Mouse (Mus musculus): ENCODE results near the gene Cxcr5. TPM values are rescaled to one million over a fixed set of nuclear protein-coding genes. Genes with fewer than 3 reads are reported as not detected.
A peak's percentile ranks its signal among the peaks of the same experiment; 100 is the strongest.

Gene Cxcr5
- polyA plus RNA-seq (2011; ENCODE audit: insufficient read length, low read depth, missing spikeins) = not detected in 2 replicates

- H3K27ac ChIP-seq (ENCODE audit: insufficient read depth, low read length) = no peak within 1 kb of the TSS
- no peak within 1 kb of the TSS for H3K4me3 ChIP-seq (ENCODE audit: insufficient read depth, low read length)
- H3K4me1 ChIP-seq (ENCODE audit: control insufficient read depth, insufficient read depth, low read length) = no peaks in the 10 kb centered on the region
- TF ChIP-seq CTCF (IDR thresholded peaks at IDR 0.05; ENCODE audit: borderline replicate concordance, insufficient read depth, low read length) (no peak), POLR2A (IDR thresholded peaks at IDR 0.05; ENCODE audit: low read depth, low read length) (no peak)
Observed at GRCm38 (mm10) chr9:44561597-44561996, at the start of gene Cxcr5. Gene Cxcr5, minus strand, starts transcription at chr9:44561877.

DNA sequence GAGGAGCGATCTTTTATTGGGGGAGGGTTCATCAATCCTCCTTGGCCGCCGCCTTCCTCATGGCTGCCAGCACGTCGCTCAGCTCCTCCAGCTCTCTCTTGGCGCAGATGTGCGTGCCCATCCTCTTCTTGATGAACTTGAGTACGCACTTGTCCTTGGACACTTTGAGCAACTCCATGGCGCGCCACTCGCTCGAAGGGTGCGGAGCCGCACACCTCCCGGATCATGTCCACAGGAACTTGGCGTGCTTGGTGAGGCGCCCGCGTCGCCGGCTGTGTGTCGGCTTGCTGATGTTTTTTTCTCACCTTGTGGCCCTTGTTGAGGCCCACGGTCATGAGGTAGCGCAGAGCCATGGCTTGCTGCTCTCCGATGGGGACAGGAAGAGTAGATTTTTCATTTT, 48.7 kb upstream of the Cxcr5 start:
- TF ChIP-seq CTCF (IDR thresholded peaks at IDR 0.05; ENCODE audit: borderline replicate concordance, insufficient read depth, low read length) = no peak
- TF ChIP-seq POLR2A (IDR thresholded peaks at IDR 0.05; ENCODE audit: low read depth, low read length) = no peak
- no peaks in the 10 kb centered on the region for H3K4me1 ChIP-seq (ENCODE audit: control insufficient read depth, insufficient read depth, low read length)
- no peak overlapping the region for H3K27ac ChIP-seq (ENCODE audit: insufficient read depth, low read length)
- no peak overlapping the region for H3K4me3 ChIP-seq (ENCODE audit: insufficient read depth, low read length)

GRCm38 (mm10) chr9:44607306-44607705, 45.6 kb upstream of the Cxcr5 start:
- TF ChIP-seq CTCF (IDR thresholded peaks at IDR 0.05; ENCODE audit: borderline replicate concordance, insufficient read depth, low read length) = no peak
- TF ChIP-seq POLR2A (IDR thresholded peaks at IDR 0.05; ENCODE audit: low read depth, low read length) = no peak
- Histone ChIP-seq H3K27ac (ENCODE audit: insufficient read depth, low read length) (no peak overlapping the region), H3K4me3 (ENCODE audit: insufficient read depth, low read length) (no peak overlapping the region), H3K4me1 (ENCODE audit: control insufficient read depth, insufficient read depth, low read length) (no peaks in the 10 kb centered on the region)

GRCm38 (mm10) chr9:44606646-44607045, 45.0 kb upstream of the Cxcr5 start:
- TF ChIP-seq CTCF (IDR thresholded peaks at IDR 0.05; ENCODE audit: borderline replicate concordance, insufficient read depth, low read length) = no peak
- TF ChIP-seq POLR2A (IDR thresholded peaks at IDR 0.05; ENCODE audit: low read depth, low read length) = no peak
- H3K4me3 ChIP-seq (ENCODE audit: insufficient read depth, low read length) = no peak overlapping the region

GRCm38 (mm10) chr9:44605616-44606165, 44.0 kb upstream of the Cxcr5 start:
- Histone ChIP-seq H3K4me1 (ENCODE audit: control insufficient read depth, insufficient read depth, low read length) (no peaks in the 10 kb centered on the region), H3K27ac (ENCODE audit: insufficient read depth, low read length) (peak overlapping the region; percentile 95), H3K4me3 (ENCODE audit: insufficient read depth, low read length) (peak overlapping the region; percentile 100)
- TF ChIP-seq CTCF (IDR thresholded peaks at IDR 0.05; ENCODE audit: borderline replicate concordance, insufficient read depth, low read length) (no peak), POLR2A (IDR thresholded peaks at IDR 0.05; ENCODE audit: low read depth, low read length) (0 out of 2 replicates have a peak, but pooled peaks have one; percentile 16)

More at GRCm38 (mm10) chr9:44606646-44607045, 45.0 kb upstream of the Cxcr5 start:
- H3K27ac ChIP-seq (ENCODE audit: insufficient read depth, low read length) = no peak overlapping the region
- H3K4me1 ChIP-seq (ENCODE audit: control insufficient read depth, insufficient read depth, low read length) = no peaks in the 10 kb centered on the region

DNA sequence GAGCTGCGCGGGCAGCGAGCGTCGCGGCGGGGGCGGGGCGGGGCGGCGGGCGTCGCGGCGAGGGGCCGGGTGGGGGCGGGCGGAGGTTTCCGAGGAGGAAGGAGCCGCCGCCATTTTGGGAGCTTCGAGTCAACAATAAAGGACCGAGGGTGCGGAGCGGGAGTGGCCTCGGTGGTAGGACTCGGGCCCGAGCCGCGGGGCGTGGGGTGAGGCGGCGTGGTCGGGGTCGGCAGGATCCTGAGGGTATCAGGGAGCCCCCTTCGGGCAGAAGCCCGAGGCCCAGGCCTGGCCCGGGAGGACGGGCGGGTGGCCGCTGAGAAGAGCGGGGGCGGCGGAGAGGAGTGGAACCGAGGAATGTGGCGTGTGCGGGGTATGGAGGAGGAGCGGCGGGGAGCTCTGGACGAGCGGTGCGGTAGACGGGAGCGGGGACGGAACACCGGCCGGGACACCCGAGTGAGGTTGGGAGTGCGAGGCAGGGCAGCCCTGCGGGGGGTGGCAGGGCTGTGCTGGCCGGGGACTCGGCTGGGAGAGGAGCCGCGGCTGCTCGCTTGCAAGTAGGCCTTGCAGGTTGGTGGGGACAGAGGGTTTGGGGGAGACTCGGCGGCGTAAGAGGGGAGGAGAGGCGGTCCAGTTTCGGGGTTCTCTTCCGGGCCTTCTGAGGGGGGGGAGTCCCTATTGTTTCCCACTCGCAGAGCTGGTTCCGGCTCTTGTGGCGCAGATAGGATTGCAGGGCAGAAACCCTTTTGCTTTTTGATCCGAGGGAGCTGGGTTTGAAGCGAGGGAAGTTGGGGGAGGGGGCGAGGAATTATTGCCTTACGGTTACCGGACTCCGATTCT, 43.3 kb upstream of the Cxcr5 start, which contains the start of gene Ddx6:
Ddx6 (plus strand) TSS at position 114 of the 837 bp plus-strand sequence.
- H3K27ac ChIP-seq (ENCODE audit: insufficient read depth, low read length) = peak within 1 kb of the TSS; percentile 95
- no peaks in the 10 kb centered on the region for H3K4me1 ChIP-seq (ENCODE audit: control insufficient read depth, insufficient read depth, low read length)
- TF ChIP-seq POLR2A (IDR thresholded peaks at IDR 0.05; ENCODE audit: low read depth, low read length) = no peak; the same call in 1 of the 2 replicates
- TF ChIP-seq CTCF (IDR thresholded peaks at IDR 0.05; ENCODE audit: borderline replicate concordance, insufficient read depth, low read length) = no peak
- peak within 1 kb of the TSS; percentile 100 for H3K4me3 ChIP-seq (ENCODE audit: insufficient read depth, low read length)

DNA sequence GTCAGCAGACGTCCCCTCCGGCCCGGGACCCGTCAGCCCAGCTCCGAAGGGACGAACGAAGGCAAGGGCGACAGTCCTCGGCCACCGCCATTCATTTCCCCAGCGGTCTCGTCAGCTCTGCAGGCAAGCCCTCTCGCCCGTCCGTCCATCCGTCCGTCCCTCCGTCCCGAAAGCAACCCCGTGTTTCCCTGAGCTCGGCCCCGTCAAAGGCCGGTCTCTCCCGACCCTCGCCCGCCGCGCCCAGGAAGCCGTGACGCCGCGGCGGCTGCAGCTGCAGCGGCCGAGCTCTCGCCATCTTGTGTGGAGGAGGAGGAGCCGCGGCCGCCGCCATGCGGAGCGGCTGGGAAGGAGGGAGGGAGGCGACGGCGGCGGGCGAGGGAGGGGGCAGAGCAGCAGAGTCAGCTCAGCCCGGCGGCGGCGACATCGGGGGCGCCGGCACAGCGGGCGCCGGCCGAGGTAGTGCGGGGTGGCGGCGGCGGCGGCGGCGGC, 42.7 kb upstream of the Cxcr5 start:
- TF ChIP-seq CTCF (IDR thresholded peaks at IDR 0.05; ENCODE audit: borderline replicate concordance, insufficient read depth, low read length) (no peak), POLR2A (IDR thresholded peaks at IDR 0.05; ENCODE audit: low read depth, low read length) (peak; percentile 53)
- Histone ChIP-seq H3K4me1 (ENCODE audit: control insufficient read depth, insufficient read depth, low read length) (peaks cover under 1% of the 10 kb centered on the region; the same call in 1 of the 2 replicates), H3K27ac (ENCODE audit: insufficient read depth, low read length) (peak overlapping the region; percentile 95), H3K4me3 (ENCODE audit: insufficient read depth, low read length) (peak overlapping the region; percentile 89)

DNA sequence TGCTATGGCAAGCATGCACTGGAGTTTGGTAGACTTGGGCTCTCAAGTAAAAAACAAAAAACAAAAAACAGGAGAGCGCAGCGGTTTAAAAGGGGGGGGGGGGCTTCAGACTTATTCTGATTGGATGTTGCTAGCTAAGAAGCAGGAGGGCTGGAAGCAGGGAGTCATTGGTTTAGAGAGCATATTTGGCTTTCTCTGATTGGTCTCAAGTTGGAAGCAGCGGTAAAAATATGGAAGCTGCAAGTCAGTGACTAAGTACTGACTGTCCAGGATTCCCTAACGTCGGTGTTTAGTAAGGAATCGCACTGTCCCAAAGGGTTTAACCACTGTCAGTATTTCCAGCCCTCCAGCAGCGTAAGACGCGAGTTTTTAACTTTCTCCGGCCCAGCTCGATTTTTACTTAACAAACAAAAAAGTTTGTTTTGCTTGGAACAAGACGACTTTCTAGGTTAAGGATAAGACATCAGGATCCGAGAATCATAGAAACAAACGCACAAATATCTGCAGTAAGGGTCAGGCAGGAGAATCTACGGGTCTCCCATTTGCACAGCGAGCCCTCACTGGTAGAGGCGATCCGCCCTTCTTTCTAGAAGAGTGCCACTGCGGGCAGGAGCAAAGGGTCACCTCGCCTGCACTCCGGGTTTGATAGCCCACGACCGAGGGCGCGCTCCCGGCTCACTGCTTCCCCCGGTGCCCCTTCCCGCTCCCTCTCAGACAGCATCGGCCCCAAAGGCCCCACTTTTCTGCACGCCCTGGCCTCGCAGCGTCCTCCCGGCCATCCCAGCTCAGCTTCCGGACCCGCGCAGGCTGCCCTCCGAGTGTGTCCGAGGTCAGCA, 42.0 kb upstream of the Cxcr5 start:
- H3K4me3 ChIP-seq (ENCODE audit: insufficient read depth, low read length) = peak overlapping the region; percentile 89
- peak overlapping the region; percentile 95 for H3K27ac ChIP-seq (ENCODE audit: insufficient read depth, low read length)
- TF ChIP-seq CTCF (IDR thresholded peaks at IDR 0.05; ENCODE audit: borderline replicate concordance, insufficient read depth, low read length) = no peak
- peak; percentile 95 for TF ChIP-seq POLR2A (IDR thresholded peaks at IDR 0.05; ENCODE audit: low read depth, low read length)
- peaks cover 4% of the 10 kb centered on the region; the same call in 1 of the 2 replicates for H3K4me1 ChIP-seq (ENCODE audit: control insufficient read depth, insufficient read depth, low read length)

- no peak for TF ChIP-seq POLR2A (IDR thresholded peaks at IDR 0.05; ENCODE audit: low read depth, low read length)
- no peak for TF ChIP-seq CTCF (IDR thresholded peaks at IDR 0.05; ENCODE audit: borderline replicate concordance, insufficient read depth, low read length)
Observed at GRCm38 (mm10) chr9:44602766-44603165, 41.1 kb upstream of the Cxcr5 start.

More at GRCm38 (mm10) chr9:44602766-44603165, 41.1 kb upstream of the Cxcr5 start:
- peak overlapping the region; percentile 51; the same call in 1 of the 2 replicates for H3K27ac ChIP-seq (ENCODE audit: insufficient read depth, low read length)
- peaks cover 4% of the 10 kb centered on the region; the same call in 1 of the 2 replicates for H3K4me1 ChIP-seq (ENCODE audit: control insufficient read depth, insufficient read depth, low read length)
- peak overlapping the region; percentile 44 for H3K4me3 ChIP-seq (ENCODE audit: insufficient read depth, low read length)

Data from embryonic fibroblast, embryonic 13.5 days (primary cell).